Mouse (Mus musculus) G1E-ER4 (cell line): ENCODE measurements around the gene Slc4a11. TPM values are rescaled to one million over a fixed set of nuclear protein-coding genes. Genes with fewer than 3 reads are reported as not detected.

Source experiments
- GATA1 ChIP-seq: IDR thresholded peaks from one replicate; pipeline ENCODE4 v1.8.0; 2012; ENCODE audit warnings: low read length, inconsistent platforms
- polyA plus RNA-seq: library from polyadenylated mRNA; stranded (reverse); fragments of >175 nt; gene quantifications from 2 replicates; pipeline ENCODE4 v1.2.3, GENCODE M21; 2012

Gene Slc4a11
- polyA plus RNA-seq, 1 experiment, result 0.02 TPM

DNA sequence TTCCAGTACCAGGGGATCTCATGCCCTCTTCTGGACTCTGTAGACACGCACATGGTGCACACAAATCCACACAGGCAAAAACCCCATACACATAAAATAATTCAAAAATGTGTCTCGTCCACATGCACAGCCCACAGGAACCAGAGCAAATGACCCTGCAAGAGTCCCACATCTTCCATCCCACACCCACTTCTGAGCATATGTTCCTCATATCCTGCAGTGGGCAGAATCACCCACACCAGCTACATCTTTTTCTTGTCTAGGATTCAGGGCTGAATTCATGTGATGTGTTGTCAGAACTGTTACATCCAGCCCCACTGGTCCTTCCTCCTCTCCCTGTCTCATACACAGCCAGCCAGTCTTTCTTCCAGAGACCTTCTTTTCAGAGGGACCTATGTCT is 44.0 kb downstream of the Slc4a11 start:
- TF ChIP-seq GATA1, result no peak

DNA sequence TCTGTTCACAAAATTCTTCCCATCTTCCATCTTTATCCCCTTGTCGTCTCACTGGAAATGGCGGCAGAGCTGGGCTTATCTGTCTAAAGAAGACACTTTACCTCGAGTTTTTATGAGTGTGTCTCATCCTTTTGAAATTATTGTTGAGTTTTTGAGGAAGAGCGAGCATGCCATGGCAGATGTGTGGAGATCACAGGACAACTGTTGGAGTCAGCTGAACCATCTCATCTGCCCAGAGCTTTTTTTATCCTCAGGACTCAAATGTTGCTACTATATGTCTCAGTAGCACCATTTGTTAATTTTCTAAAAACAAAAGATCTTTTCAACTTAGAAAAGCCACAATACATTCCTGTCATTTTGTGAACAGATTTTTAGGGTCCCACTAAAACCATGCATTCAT is 52.1 kb downstream of the Slc4a11 start:
- no peak for TF ChIP-seq GATA1

DNA sequence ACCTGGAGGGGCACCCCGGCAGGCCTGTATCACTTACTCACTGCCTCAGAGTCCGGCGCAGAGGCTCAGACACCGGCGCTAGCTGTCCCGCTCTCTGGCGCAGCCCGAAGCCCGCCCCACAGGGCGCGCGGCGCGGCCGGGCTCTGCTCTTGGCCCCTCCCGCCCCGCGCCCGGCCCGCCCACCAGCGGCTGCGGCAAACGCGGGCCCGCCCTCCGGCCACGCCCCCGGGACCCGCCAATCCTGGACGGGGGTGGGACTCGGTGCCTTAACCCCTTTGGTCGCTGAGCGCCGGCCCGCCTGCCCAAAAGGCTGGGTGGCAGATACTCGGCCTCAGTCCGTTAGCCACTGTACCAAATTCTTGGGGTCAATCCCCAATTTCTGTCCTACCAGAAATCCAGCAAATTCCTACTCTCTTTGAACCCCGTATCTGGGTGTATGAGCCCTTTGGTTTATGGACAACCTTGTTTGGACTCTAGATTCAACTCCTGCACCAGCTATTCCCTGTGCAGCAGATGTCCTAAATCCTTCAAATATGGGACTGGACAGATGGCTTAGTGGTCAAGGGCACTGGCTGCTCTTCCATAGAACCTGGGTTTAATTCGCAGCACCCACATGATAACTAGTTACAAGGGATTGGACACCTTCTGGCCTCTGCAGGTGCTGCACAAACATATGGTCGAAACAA is 54.5 kb downstream of the Slc4a11 start, which contains the start of gene Lzts3:
Gene Lzts3, minus strand, starts transcription at position 120 of the 686 bp plus-strand sequence.
- TF ChIP-seq GATA1, result no peak

DNA sequence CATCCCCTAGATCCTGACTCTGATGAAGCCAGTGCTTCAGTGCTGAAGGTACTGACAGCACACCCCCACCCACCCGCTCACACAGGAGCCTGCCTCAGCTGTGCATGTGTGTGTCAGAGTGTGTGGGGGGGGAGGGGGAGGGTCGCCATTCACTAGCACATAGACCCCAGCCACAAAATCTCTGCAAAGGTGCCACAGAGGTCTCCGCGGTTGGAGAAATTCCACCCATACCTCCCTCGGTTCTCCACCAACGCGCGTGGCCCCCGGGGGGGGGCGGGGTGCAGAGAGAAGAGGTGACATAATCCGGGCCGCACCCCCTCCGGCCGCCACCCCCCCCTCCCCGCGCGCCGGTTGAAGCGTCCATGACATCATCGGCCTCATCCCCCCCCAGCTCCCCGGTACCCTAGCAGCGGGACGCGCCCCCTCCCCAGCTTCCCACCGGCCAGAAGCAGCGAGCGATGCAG is 55.1 kb downstream of the Slc4a11 start:
- TF ChIP-seq GATA1, result no peak

DNA sequence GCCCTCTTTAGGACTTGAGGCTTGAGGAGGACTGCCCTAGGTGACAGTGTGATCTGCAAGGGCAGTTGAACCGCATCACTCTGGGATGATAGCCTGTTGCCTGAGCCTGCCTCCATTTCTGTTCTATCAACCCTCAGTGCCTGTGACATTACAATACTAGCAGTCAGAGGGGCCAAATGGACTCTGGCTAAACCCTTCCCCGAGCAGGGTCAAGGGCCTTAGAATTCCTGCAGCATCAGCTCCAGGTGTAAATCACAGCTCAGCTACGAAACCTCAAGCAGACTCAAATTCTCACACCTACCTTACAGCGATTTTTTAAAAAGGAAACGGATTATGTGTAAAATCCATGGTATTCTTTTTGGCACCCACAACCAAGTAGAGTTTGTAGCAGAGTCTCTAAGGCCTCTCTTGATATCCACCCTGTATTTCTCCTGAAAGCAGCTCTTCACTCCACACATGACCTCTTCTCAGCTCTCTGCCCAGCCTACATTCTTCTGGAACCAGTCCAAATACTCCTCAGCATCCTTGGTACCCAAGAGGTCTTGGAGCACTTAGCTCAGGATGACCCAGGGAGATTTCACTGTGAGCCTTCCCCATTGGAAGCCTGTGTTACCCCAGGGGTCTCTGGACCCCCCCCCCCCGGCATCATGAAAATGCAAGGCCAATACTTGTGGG is 55.8 kb downstream of the Slc4a11 start:
- TF ChIP-seq GATA1, result no peak

DNA sequence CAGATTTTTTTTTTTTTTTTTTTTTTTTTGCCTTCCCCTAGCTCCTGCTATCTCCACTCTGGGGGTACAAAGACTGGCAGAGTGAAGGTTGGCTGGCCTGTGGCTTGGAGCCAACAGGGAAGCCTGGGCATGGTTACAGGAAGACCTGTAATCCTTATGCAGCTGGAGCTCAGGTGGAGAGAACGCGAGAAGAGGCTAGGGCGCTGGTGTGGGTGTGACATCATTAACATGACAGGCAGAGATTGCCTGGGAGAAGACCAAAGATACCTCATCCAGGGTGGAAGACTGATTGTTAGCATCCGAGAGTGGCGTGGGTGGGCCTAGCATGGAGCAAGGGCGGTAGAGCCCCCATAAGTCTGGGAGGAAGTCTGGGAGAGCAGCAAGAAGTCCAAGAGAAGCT is 58.0 kb downstream of the Slc4a11 start:
- TF ChIP-seq GATA1, result no peak

DNA sequence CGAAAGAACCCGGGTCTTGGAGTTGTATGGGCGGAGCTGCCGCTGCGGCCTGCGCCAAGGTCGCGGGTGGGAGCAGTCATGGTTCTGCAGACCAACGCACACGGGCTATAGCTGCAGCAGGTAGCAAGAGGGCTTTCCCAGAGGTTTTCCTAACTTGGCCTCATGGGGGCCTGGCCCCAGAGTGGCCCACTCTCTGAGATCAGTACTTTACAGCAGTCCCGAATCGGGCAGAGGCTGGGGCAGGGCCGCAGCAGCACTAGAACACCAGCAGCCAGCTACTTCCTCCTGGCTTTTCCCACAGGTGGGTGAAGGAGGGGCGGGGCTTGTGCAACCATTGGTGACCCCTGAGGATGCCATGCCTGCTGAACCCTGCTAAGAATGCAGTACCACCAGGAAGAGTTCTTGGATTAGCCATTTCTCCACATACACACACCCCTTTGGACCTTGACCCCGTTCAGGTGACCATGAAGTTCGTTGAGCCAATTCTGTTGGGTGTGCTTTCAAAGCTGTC is 59.2 kb downstream of the Slc4a11 start:
- no peak for TF ChIP-seq GATA1

DNA sequence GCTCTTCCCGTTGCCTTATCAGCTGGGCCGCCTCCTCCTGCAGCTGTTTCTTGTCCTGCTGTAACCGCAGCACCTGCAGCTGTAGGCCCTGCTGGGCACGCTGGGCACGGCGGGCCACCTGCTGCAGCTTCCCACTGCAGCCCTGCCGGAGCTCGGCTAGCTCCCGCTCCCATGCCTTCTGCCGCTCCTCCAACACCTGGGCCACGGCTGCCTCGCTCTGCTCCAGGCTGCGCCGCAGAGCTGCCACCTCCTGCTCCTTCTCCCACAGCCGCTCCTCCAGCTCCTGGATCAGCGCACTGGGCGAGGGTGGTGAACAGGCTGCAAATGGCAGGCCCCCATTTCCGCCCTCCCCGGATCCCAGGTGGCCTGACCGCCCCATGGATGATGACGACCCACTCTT is 61.5 kb downstream of the Slc4a11 start:
- no peak for TF ChIP-seq GATA1

DNA sequence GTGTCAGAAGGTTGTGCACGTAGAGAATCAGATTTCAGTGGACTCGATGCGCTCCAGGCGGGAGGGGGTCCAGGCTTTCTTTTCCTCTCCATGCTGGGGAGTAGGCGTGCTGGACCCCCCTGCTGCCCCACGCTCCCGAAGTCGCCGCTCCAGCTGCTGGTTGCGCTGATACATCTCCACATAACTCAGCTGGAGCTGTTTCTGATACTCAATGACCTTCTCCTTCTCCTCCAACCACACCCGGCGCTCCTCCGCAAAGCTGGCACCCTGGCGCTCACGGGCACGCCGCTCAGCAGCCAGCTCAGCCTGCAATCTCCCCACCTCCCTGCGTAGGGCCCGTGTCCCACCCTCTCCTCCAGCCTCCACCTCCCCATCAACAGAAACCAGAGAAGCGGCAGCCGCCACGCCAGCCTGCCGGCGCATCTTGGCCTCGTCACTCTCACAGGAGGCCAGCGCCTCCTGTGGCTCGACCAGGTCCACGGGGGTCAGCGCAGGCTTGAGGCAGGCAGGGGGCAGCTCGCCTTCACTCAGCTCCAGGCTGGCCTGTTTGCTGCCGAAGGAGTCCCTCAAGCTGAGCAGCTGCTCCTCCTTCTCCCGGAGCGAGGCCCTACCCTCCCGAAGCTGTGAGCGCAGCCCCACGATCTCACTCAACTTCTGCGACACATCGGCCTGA is 62.4 kb downstream of the Slc4a11 start:
- TF ChIP-seq GATA1, result no peak

Other genes with a start within 250 kb of the Slc4a11 start
- 20.5 and 22.9 TPM in 2 replicates for gene Ptpra, start 247.2 kb downstream of the Slc4a11 start, polyA plus RNA-seq
- gene Mrps26, start 133.8 kb downstream of the Slc4a11 start, polyA plus RNA-seq, result 166 and 212 TPM in 2 replicates
- not detected in 2 replicates for gene Oxt, start 121.3 kb downstream of the Slc4a11 start, polyA plus RNA-seq
- not detected in 2 replicates for gene Avp, start 115.0 kb downstream of the Slc4a11 start, polyA plus RNA-seq
- gene Fastkd5, start 67.5 kb downstream of the Slc4a11 start, polyA plus RNA-seq, result 1.1 TPM in 2 replicates
- 2.7 and 3.5 TPM in 2 replicates for gene Ubox5, start 67.5 kb downstream of the Slc4a11 start, polyA plus RNA-seq
- 1.6 and 1.9 TPM in 2 replicates for gene Lzts3, start 54.7 kb downstream of the Slc4a11 start, polyA plus RNA-seq
- gene Ddrgk1, start 32.9 kb downstream of the Slc4a11 start, polyA plus RNA-seq, result 90.1 and 112 TPM in 2 replicates
- gene Itpa, start 29.9 kb downstream of the Slc4a11 start, polyA plus RNA-seq, result 6.5 and 22.4 TPM in 2 replicates
- 3.3 and 5.2 TPM in 2 replicates for gene 4930402H24Rik, start 208.9 kb upstream of the Slc4a11 start, polyA plus RNA-seq
- 2.4 and 2.8 TPM in 2 replicates for gene Atrn, start 209.0 kb upstream of the Slc4a11 start, polyA plus RNA-seq